Mouse (Mus musculus): ENCODE data around the gene Atp13a4. TPM values are rescaled to one million over a fixed set of nuclear protein-coding genes. Genes with fewer than 3 reads are reported as not detected.
A peak's percentile ranks its signal among the peaks of the same experiment; 100 is the strongest.

Gene Atp13a4
- 0.71 and 1.2 TPM in 2 replicates for polyA plus RNA-seq (2014; fragmentation: Nextera tagmentation; extraction: Ambion mirVana)

DNA sequence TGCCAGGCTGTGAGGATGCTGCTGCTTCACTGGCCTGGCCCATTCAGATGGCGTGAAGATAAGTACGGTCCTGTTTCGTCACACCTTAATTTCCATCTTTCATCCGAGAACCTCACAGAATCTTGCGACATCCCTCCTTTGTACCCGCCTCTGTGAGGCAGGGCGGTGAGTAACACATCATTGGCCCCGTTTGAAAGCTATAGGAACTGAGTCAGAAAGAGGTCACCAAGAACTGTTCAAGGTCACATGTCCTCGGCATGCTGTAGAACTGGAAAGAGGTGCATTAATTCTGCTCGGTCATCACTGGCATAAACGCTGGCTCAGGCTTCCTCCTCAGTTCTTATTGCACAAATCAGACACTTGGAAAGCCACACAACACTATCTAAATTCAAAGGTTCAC is at the start of gene Atp13a4:
Gene Atp13a4 (minus strand): TSS at position 36 of the 400 bp plus-strand sequence.
- TF ChIP-seq CTCF (IDR thresholded peaks at IDR 0.05; ENCODE audit: low read depth) = no peak
- WGBS = 71% methylated on average over 11 of the region's 11 CpGs

DNA sequence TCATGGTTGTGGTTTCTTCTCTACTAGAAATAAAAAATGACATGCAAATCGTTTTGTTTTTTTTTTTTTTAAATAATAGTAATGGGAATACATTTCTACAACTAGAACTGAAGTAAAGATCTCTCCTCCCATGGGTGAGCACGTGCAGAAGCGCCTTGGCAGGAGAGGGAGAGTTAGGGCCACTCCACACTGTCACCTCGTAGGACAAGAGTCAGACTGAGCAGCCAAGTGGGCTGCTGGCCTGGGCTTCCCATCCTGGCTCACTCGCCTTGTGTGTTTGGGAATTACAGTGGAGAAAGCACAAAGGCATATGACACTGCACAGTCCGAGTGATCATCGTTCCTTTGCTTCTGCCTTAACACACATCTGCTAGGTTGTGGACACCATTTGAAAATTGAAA is 47.5 kb upstream of the Atp13a4 start:
- Histone ChIP-seq H3K4me2 (no peak overlapping the region), H3K27ac (ENCODE audit: low read depth) (no peak overlapping the region), H3K9me3 (ENCODE audit: low read depth, low read length) (no peaks in the 10 kb centered on the region), H3K27me3 (ENCODE audit: insufficient read depth, low read length) (no peaks in the 10 kb centered on the region), H3K4me3 (ENCODE audit: low read depth, low read length) (no peak overlapping the region), H3K36me3 (ENCODE audit: insufficient read depth) (peaks cover 67% of the 10 kb centered on the region), H3K4me1 (ENCODE audit: insufficient read depth) (no peaks in the 10 kb centered on the region), H3K9ac (no peak overlapping the region)
- no peak for DNase-seq
- no peak for TF ChIP-seq CTCF (IDR thresholded peaks at IDR 0.05; ENCODE audit: low read depth)
- ATAC-seq (ENCODE audit: insufficient read depth) = no peak
- WGBS = 83% methylated on average over 7 of the region's 7 CpGs

More for the DNA sequence above, at the start of gene Atp13a4:
- Histone ChIP-seq H3K36me3 (ENCODE audit: insufficient read depth) (no peaks in the 10 kb centered on the region), H3K4me3 (ENCODE audit: low read depth, low read length) (no peak within 1 kb of the TSS), H3K27me3 (ENCODE audit: insufficient read depth, low read length) (no peaks in the 10 kb centered on the region), H3K9me3 (ENCODE audit: low read depth, low read length) (no peaks in the 10 kb centered on the region), H3K4me2 (no peak within 1 kb of the TSS), H3K27ac (ENCODE audit: low read depth) (no peak within 1 kb of the TSS), H3K4me1 (ENCODE audit: insufficient read depth) (no peaks in the 10 kb centered on the region), H3K9ac (no peak within 1 kb of the TSS)
- DNase-seq (no peak), ATAC-seq (ENCODE audit: insufficient read depth) (no peak)

DNA sequence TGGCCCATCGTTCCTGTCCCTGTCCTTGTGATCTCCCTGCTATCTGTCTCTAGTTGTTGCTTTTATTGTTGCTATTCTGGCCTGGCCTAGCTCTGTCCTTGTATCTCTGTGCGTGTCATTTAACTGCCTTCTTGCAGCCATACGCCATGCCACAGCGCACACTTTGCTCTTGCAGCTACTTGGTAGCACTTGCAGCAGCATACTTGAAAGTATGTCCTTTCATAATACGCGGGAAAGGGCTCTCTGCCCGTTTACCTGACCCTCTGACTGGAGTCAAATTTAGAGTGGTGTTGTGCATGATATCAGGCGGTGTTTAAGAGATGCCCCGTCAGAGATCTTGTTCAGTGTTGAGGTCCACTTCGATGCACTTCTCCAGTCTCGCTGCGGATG is 35.1 kb upstream of the Atp13a4 start:
- Histone ChIP-seq H3K9me3 (ENCODE audit: low read depth, low read length) (no peaks in the 10 kb centered on the region), H3K4me2 (peak overlapping the region; percentile 94), H3K4me1 (ENCODE audit: insufficient read depth) (peaks cover 4% of the 10 kb centered on the region; the same call in 1 of the 2 replicates), H3K27me3 (ENCODE audit: insufficient read depth, low read length) (no peaks in the 10 kb centered on the region), H3K27ac (ENCODE audit: low read depth) (no peak overlapping the region), H3K36me3 (ENCODE audit: insufficient read depth) (no peaks in the 10 kb centered on the region), H3K4me3 (ENCODE audit: low read depth, low read length) (peak overlapping the region; percentile 94), H3K9ac (peak overlapping the region; percentile 95)
- no peak for TF ChIP-seq CTCF (IDR thresholded peaks at IDR 0.05; ENCODE audit: low read depth)
- DNase-seq = peak; percentile 24
- WGBS = 6% methylated on average over 12 of the region's 12 CpGs
- peak; percentile 29; the same call in 1 of the 2 replicates for ATAC-seq (ENCODE audit: insufficient read depth)

DNA sequence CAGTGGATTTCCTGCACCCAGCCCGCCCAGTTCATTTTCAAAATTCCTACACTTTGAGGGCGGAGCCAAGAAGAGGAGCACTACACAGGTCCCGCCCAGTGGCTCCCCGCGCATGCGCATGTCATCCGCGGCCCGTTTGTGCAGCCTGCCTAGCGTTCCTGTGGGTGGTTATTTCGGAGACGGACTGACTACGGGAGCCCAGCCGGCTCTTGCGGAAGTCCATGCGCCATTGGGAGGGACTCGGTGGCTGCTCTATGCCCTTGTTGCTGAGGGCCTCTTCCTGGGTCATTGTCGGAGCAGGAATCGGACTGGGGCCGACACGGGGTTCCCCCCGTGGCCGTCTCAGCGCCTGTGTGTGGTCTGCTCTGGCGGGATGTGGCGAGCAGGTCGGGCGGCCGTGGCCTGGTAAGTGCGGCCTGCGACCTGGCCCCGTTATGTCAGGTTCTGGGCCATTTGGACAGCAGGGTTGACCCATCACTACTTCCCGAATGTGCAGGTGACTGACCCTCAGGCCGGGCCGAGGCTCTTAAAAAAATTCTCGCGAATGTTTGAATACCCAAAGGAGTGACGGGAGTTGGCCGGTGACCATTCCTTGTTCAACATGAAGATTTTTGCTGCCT is 34.6 kb upstream of the Atp13a4 start, which contains the start of gene Opa1:
Gene Opa1 (plus strand): TSS at position 168 of the 620 bp plus-strand sequence.
- no peak within 1 kb of the TSS for H3K27ac ChIP-seq (ENCODE audit: low read depth)
- under 1% methylated on average over 39 of the region's 39 CpGs for WGBS
- peak within 1 kb of the TSS; percentile 94 for H3K4me2 ChIP-seq
- no peaks in the 10 kb centered on the region for H3K36me3 ChIP-seq (ENCODE audit: insufficient read depth)
- H3K9ac ChIP-seq = peak within 1 kb of the TSS; percentile 95
- ATAC-seq (ENCODE audit: insufficient read depth) (peak; percentile 98), DNase-seq (peak; percentile 99)
- no peaks in the 10 kb centered on the region for H3K27me3 ChIP-seq (ENCODE audit: insufficient read depth, low read length)
- peaks cover 4% of the 10 kb centered on the region; the same call in 1 of the 2 replicates for H3K4me1 ChIP-seq (ENCODE audit: insufficient read depth)
- peak within 1 kb of the TSS; percentile 94 for H3K4me3 ChIP-seq (ENCODE audit: low read depth, low read length)
- TF ChIP-seq CTCF (IDR thresholded peaks at IDR 0.05; ENCODE audit: low read depth) = no peak
- H3K9me3 ChIP-seq (ENCODE audit: low read depth, low read length) = no peaks in the 10 kb centered on the region

DNA sequence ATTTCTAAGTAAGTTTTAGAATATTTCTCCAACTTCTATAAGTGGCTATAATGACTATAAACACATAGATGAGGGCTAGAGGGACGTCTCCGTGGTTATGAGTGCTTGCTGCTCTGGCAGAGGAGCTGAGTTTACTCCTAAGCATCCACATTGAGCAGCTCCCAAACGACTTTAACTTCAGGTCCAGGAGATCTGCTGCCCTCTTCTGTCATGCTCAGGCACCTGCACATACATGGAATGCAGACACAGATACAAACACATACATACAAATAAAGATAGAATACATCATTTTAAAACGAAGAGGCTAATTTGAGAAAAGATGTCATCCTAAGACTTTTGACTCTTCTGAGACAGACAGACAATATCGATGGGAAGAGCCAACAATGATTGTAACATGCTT is 31.0 kb upstream of the Atp13a4 start:
- TF ChIP-seq CTCF (IDR thresholded peaks at IDR 0.05; ENCODE audit: low read depth) = peak; percentile 64
- 13% methylated on average over 5 of the region's 5 CpGs for WGBS

DNA sequence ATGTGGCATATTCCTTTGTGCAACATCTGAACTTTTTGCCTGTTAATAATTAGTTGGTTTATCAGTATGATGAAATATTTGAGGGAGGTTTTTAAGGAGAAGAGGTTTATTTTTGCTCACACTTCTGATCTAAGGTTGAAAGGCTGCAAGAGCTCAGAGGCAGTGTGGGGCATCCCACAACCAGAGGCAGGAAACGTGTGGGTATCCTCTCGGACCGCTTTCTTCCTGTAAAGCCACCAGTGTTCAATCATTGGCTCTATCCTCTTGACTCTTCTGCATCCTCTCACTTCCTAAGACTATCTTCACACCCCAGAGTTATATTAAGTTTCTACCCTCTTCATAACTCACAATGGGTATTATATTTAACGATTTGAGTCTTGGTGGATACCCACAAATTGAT is 29.3 kb upstream of the Atp13a4 start:
- no peak for TF ChIP-seq CTCF (IDR thresholded peaks at IDR 0.05; ENCODE audit: low read depth)
- H3K27ac ChIP-seq (ENCODE audit: low read depth) = no peak overlapping the region
- no peak for DNase-seq
- no peak overlapping the region for H3K9ac ChIP-seq
- no peaks in the 10 kb centered on the region for H3K36me3 ChIP-seq (ENCODE audit: insufficient read depth)
- no peak overlapping the region for H3K4me2 ChIP-seq
- no peak for ATAC-seq (ENCODE audit: insufficient read depth)
- H3K9me3 ChIP-seq (ENCODE audit: low read depth, low read length) = no peaks in the 10 kb centered on the region
- no peaks in the 10 kb centered on the region for H3K27me3 ChIP-seq (ENCODE audit: insufficient read depth, low read length)
- WGBS = 69% methylated on average over 4 of the region's 4 CpGs
- no peaks in the 10 kb centered on the region for H3K4me1 ChIP-seq (ENCODE audit: insufficient read depth)
- H3K4me3 ChIP-seq (ENCODE audit: low read depth, low read length) = no peak overlapping the region

More for the DNA sequence above, 31.0 kb upstream of the Atp13a4 start:
- peak; percentile 56 for DNase-seq
- H3K4me3 ChIP-seq (ENCODE audit: low read depth, low read length) = no peak overlapping the region
- no peaks in the 10 kb centered on the region for H3K27me3 ChIP-seq (ENCODE audit: insufficient read depth, low read length)
- no peak for ATAC-seq (ENCODE audit: insufficient read depth)
- no peaks in the 10 kb centered on the region for H3K9me3 ChIP-seq (ENCODE audit: low read depth, low read length)
- H3K27ac ChIP-seq (ENCODE audit: low read depth) = no peak overlapping the region
- H3K4me1 ChIP-seq (ENCODE audit: insufficient read depth) = peaks cover 4% of the 10 kb centered on the region; the same call in 1 of the 2 replicates
- no peaks in the 10 kb centered on the region for H3K36me3 ChIP-seq (ENCODE audit: insufficient read depth)
- H3K9ac ChIP-seq = no peak overlapping the region
- no peak overlapping the region for H3K4me2 ChIP-seq

DNA sequence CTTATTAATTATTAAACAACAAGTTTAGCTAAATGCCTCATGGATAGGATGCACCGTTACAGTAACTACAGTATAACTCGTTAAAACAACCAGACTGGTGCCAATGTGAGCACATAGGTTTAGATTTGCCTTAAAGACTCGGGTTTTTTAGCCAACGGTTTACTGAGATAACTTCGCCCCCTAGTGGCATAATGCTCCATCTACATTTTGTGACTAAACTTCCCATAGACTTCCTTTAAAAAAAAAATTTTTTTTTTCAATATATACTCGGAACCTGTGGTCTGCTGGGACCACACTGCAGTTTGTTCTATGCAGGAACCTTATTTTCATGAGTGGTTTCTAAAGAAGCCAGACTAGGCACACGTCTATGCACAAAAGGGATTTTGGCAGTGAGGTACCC is 16.2 kb upstream of the Atp13a4 start:
- Histone ChIP-seq H3K9ac (no peak overlapping the region), H3K36me3 (ENCODE audit: insufficient read depth) (no peaks in the 10 kb centered on the region), H3K4me3 (ENCODE audit: low read depth, low read length) (no peak overlapping the region), H3K27me3 (ENCODE audit: insufficient read depth, low read length) (no peaks in the 10 kb centered on the region; the same call in 1 of the 2 replicates), H3K9me3 (ENCODE audit: low read depth, low read length) (no peaks in the 10 kb centered on the region), H3K4me2 (peak overlapping the region; percentile 53), H3K4me1 (ENCODE audit: insufficient read depth) (no peaks in the 10 kb centered on the region), H3K27ac (ENCODE audit: low read depth) (no peak overlapping the region)
- TF ChIP-seq CTCF (IDR thresholded peaks at IDR 0.05; ENCODE audit: low read depth) = peak; percentile 71
- ATAC-seq (ENCODE audit: insufficient read depth) (no peak; the same call in 1 of the 2 replicates), DNase-seq (peak; percentile 93)
- 3% methylated on average over 7 of the region's 7 CpGs for WGBS
